Mouse (Mus musculus) limb, embryonic 12.5 days (tissue): ENCODE results near the gene Foxe3. TPM values are rescaled to one million over a fixed set of nuclear protein-coding genes. Genes with fewer than 3 reads are reported as not detected.
"Not testable (repeated sequence)": the region's sequence is repeated elsewhere in the genome, so short reads cannot be mapped to it uniquely, and the experiment has no call there.

Experiments used
- ATAC-seq: fragments of 200-750 bp; cut with Nextera tagmentation; 2 replicates; pipeline ENCODE4 v1.8.0; 2017; ENCODE audit warnings: low read depth, moderate TSS enrichment; ENCODE audit not compliant: insufficient number of reproducible peaks, insufficient read depth, low FRiP score, low TSS enrichment
- H3K27ac ChIP-seq: fragments of 300-500 bp; sonication (generic); 2 replicates; pipeline ENCODE4 v1.5.1; 2016; ENCODE audit warnings: mild to moderate bottlenecking, moderate library complexity
- H3K27me3 ChIP-seq: fragments of 300-500 bp; sonication (generic); 2 replicates; pipeline ENCODE4 v1.6.1; 2016; ENCODE audit warnings: mild to moderate bottlenecking, moderate library complexity
- H3K36me3 ChIP-seq: fragments of 300-500 bp; sonication (generic); 2 replicates; pipeline ENCODE4 v1.6.1; 2016; ENCODE audit warnings: mild to moderate bottlenecking, moderate library complexity
- H3K4me1 ChIP-seq: fragments of 300-500 bp; sonication (generic); replicated peaks from 2 replicates; pipeline ENCODE4 v1.6.1; 2016
- H3K4me2 ChIP-seq: fragments of 300-500 bp; sonication (generic); 2 replicates; pipeline ENCODE4 v1.6.1; 2016; ENCODE audit warnings: mild to moderate bottlenecking, moderate library complexity
- H3K4me3 ChIP-seq: fragments of 300-500 bp; sonication (generic); replicated peaks from 2 replicates; pipeline ENCODE4 v1.5.1; 2016; ENCODE audit warnings: mild to moderate bottlenecking
- H3K9ac ChIP-seq: fragments of 300-500 bp; sonication (generic); replicated peaks from 2 replicates; pipeline ENCODE4 v1.6.1; 2016; ENCODE audit warnings: mild to moderate bottlenecking, moderate library complexity
- H3K9me3 ChIP-seq: fragments of 300-500 bp; sonication (generic); 2 replicates; pipeline ENCODE4 v1.6.1; 2016; ENCODE audit warnings: mild to moderate bottlenecking, moderate library complexity
- WGBS: fragments of 180-500 bp; shearing (Covaris S2); methylation state at CpG from one replicate; pipeline ENCODE4 v1.1.7; 2016; 5-methylcytosine and 5-hydroxymethylcytosine counted together
- polyA plus RNA-seq: library from polyadenylated mRNA; unstranded; fragments of >200 nt; fragmentation: Nextera tagmentation; extraction: Ambion mirVana; gene quantifications from 2 replicates; pipeline ENCODE4 v1.2.1, GENCODE M21; 2016

Gene Foxe3
- not detected in 2 replicates for polyA plus RNA-seq

DNA sequence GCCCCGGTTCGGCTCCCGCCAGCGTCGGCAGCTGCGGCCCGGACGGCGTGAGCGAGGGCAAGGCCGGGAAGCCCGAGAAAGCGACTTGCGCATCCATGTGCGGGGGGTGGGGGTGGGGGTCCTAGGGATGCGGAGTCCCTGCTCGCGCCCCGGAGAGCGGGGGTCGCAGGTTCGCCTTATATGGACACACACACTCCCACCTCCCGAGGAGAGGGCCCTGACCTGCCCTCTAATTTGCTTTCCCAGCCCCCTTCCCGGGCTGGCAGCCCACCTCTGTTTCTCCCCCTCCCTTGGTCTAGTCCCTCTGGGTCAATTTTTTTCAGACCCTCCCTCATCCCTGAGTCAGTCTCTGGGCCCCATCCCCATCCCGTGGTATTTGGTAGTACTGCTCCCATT lies at the start of gene Foxe3:
Gene Foxe3, minus strand, starts transcription at position 97 of the 396 bp plus-strand sequence.
- 2% methylated on average over 25 of the region's 25 CpGs for WGBS
- Histone ChIP-seq H3K9ac (peak within 1 kb of the TSS; percentile 37; the same call in 1 of the 2 replicates), H3K4me3 (peak within 1 kb of the TSS; percentile 43), H3K27me3 (peaks cover 94% of the 10 kb centered on the region), H3K4me2 (peak within 1 kb of the TSS; percentile 71), H3K9me3 (no peaks in the 10 kb centered on the region), H3K27ac (no peak within 1 kb of the TSS), H3K4me1 (peaks cover 12% of the 10 kb centered on the region), H3K36me3 (no peaks in the 10 kb centered on the region)
- ATAC-seq, result no peak

DNA sequence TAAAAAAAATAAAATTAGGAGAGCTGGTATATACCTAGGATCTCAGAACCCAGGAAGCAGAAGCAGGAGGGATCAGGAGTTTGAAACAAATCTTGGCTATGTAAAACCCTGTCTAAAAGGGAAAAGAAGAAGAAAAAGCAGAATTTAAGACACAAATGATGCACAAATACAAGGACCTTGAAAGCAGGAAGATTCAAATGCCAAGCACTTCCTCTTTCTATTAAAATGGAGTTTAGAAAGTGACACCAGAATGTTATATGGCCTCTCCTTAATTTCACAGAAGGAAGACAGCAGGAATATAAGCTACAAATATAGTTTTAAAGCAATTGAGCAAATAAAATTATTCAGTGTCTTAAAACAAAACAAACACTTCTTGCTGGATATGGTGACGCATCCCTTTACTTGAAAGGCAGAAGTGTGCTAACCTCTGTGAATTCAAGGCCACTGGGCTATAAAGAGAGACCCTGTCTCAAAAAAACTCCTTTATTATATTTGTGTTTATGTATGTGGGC lies 47.5 kb upstream of the Foxe3 start:
- Histone ChIP-seq H3K4me2 (no peak overlapping the region), H3K27ac (no peak overlapping the region), H3K9ac (no peak overlapping the region), H3K9me3 (no peaks in the 10 kb centered on the region), H3K4me3 (no peak overlapping the region), H3K36me3 (peaks cover 9% of the 10 kb centered on the region), H3K27me3 (no peaks in the 10 kb centered on the region), H3K4me1 (no peaks in the 10 kb centered on the region)
- no peak for ATAC-seq
- WGBS, result 88% methylated on average over 1 of the region's 1 CpGs

DNA sequence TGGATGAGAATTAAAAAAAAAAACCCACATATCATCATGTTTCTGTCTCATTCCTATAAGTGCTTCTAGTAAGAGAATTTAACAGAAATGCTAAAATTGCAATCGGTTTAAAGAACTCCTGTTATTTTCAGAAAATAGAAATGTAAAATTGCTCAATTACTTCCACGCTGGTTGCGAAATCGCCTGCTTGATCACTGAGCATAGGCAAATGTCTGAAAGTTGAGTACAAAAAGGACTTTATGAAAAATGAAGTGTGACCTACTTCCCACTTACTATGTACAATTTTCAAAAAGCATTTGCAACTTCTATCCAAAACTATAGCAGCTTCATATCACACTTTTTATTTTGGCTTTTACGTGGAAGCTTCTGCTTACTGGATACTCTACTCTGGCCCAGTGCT lies 44.9 kb upstream of the Foxe3 start:
- peaks cover 28% of the 10 kb centered on the region for H3K36me3 ChIP-seq
- WGBS, result 96% methylated on average over 5 of the region's 5 CpGs
- no peaks in the 10 kb centered on the region for H3K27me3 ChIP-seq
- no peaks in the 10 kb centered on the region for H3K4me1 ChIP-seq
- no peak overlapping the region for H3K4me2 ChIP-seq
- no peak overlapping the region for H3K9ac ChIP-seq
- no peak overlapping the region for H3K4me3 ChIP-seq
- ATAC-seq, result no peak
- no peak overlapping the region for H3K27ac ChIP-seq
- H3K9me3 ChIP-seq, result no peaks in the 10 kb centered on the region

DNA sequence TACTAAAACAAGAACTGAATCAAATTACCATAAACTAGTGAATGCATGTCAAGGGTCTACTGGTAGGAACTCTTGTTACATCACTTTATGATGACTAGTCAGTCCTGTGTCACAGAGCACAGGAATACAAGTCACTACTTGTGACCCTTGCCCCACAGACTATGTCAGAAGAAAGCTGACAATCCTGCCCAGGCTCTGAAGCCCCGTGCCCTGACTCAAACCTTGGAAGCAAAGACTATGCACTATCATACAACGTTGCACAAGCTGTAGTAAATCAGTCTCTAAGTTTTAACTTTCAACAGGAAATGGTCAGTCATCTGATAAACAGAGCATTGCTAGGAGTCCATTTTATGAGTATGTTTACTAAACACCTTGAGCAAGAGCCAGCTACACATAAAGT lies 35.1 kb upstream of the Foxe3 start:
- not testable (repeated sequence) for H3K4me1 ChIP-seq, H3K9ac ChIP-seq, H3K27ac ChIP-seq, H3K4me3 ChIP-seq, H3K9me3 ChIP-seq, H3K27me3 ChIP-seq, ATAC-seq, H3K4me2 ChIP-seq
- peaks cover 54% of the 10 kb centered on the region for H3K36me3 ChIP-seq
- WGBS, result 75% methylated on average over 2 of the region's 2 CpGs

DNA sequence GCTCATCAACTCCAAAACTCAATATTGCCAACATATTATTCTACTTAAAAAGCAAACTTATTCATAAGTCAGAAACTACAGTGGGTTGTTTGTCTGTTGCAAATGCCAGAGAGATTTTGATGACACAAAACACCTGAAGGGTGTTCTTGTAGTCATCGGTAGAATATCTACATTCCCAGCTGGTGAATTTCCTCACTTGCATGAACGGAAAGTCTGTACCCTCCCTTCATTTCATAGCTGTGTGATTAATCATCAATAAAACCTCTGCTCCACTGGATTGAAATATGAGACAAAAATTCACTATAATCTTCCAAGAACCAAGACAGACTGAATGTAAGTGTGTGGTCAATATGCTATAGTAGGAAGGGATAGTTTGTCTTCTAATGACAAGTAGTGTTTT lies 33.7 kb upstream of the Foxe3 start:
- WGBS, result 94% methylated on average over 2 of the region's 2 CpGs
- Histone ChIP-seq H3K9ac (no peak overlapping the region), H3K4me1 (no peaks in the 10 kb centered on the region), H3K9me3 (no peaks in the 10 kb centered on the region), H3K4me3 (no peak overlapping the region), H3K36me3 (peaks cover 41% of the 10 kb centered on the region), H3K27me3 (no peaks in the 10 kb centered on the region), H3K27ac (no peak overlapping the region), H3K4me2 (no peak overlapping the region)
- no peak for ATAC-seq

DNA sequence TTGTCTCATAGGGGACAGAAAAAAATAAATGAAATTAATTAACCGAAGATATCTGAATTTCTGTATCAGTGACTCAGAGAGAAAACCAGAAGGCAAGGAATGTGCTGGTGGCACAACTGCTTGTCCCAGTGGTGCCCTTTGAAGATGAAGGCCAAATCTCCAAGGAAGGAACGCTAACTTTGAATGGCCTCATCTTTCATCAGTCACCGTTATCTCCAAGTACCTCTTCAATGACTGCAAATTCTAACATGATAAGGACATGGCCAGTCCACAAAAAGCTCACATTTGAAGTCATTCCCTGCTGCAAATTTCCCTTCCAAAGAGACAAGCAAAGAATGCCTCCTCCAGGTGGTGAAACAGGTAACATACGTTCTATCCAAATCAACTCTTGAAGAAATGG lies 33.0 kb upstream of the Foxe3 start:
- WGBS, result 95% methylated on average over 4 of the region's 4 CpGs
- peaks cover 35% of the 10 kb centered on the region for H3K36me3 ChIP-seq
- no peak overlapping the region for H3K27ac ChIP-seq
- no peaks in the 10 kb centered on the region for H3K9me3 ChIP-seq
- no peaks in the 10 kb centered on the region for H3K27me3 ChIP-seq
- H3K4me1 ChIP-seq, result no peaks in the 10 kb centered on the region
- no peak for ATAC-seq
- no peak overlapping the region for H3K4me2 ChIP-seq
- H3K9ac ChIP-seq, result no peak overlapping the region
- no peak overlapping the region for H3K4me3 ChIP-seq

DNA sequence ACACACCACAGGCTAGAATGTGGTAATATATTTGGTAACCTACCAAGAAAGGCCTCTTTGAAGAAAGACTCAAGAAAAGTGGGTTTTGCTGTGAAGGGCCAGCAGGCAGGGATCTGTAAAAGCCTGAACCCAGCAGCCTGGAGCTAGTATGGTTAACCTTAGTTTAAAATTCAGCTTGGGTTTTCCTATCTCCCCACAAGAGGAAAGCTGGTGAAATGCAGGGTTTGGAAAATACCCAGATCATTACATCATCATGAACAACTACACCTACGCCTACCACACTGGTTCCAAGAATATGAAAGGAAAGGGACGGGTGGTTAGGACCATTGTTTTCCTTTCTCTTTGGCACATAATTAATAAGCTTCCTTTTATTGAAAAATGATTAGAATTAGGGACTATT lies 32.4 kb upstream of the Foxe3 start:
- H3K36me3 ChIP-seq, result peaks cover 35% of the 10 kb centered on the region
- H3K27me3 ChIP-seq, result 0 out of 2 replicates have a peak, but pooled peaks cover under 1% of the 10 kb centered on the region
- H3K4me1 ChIP-seq, result peaks cover 2% of the 10 kb centered on the region; the same call in 1 of the 2 replicates
- ATAC-seq, result no peak
- no peaks in the 10 kb centered on the region for H3K9me3 ChIP-seq
- H3K9ac ChIP-seq, result no peak overlapping the region
- no peak overlapping the region for H3K4me2 ChIP-seq
- H3K4me3 ChIP-seq, result no peak overlapping the region
- 90% methylated on average over 2 of the region's 2 CpGs for WGBS
- no peak overlapping the region for H3K27ac ChIP-seq

DNA sequence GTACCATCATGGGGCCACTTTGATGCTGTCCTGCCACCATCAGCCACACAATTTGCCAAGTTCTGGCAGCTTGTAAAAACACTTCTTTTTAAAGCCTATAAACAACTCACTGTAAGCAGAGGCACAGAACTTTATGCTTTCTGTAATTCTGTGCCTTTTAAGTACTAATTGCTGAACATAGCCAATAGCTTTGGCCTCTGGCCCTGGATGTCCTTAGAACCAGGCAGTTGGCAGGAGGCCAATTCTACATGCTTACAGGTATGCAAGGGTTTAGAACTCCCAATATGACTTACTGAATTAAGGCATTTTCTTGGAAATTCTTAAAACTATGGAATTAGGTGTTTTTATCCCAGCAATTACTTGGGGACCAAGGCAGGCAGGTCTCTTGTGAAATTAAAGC lies 31.6 kb upstream of the Foxe3 start:
- no peak for ATAC-seq

DNA sequence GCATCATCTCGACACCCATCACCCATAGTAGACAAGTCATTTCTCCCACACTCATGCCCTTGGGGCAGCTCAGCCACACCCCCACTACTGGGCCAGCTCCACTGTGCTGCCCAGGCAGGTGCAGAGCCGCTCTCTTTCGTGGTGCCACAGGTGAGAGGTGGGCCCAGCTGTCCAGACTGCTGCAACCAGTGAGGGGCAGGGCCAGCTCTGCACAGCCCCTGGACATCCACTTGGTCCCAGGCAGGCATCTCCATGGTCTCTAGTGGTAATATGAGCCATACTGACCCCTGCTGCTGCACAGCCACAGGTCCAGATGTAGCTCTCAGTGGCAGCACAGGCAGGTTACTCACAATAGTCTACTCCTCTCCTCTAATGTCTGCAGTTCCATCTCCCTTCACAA lies 27.4 kb upstream of the Foxe3 start:
- Histone ChIP-seq H3K27me3 (peaks cover 37% of the 10 kb centered on the region), H3K9me3 (no peaks in the 10 kb centered on the region), H3K4me3 (no peak overlapping the region), H3K36me3 (no peaks in the 10 kb centered on the region), H3K4me2 (no peak overlapping the region), H3K9ac (no peak overlapping the region), H3K4me1 (peaks cover 4% of the 10 kb centered on the region; the same call in 1 of the 2 replicates), H3K27ac (no peak overlapping the region)
- WGBS, result 76% methylated on average over 3 of the region's 3 CpGs
- peak; percentile 23; the same call in 1 of the 2 replicates for ATAC-seq

More for the DNA sequence above, 31.6 kb upstream of the Foxe3 start:
- peaks cover 6% of the 10 kb centered on the region; the same call in 1 of the 2 replicates for H3K27me3 ChIP-seq
- H3K4me2 ChIP-seq, result no peak overlapping the region
- peaks cover 4% of the 10 kb centered on the region; the same call in 1 of the 2 replicates for H3K4me1 ChIP-seq
- H3K9me3 ChIP-seq, result no peaks in the 10 kb centered on the region
- no peak overlapping the region for H3K27ac ChIP-seq
- H3K4me3 ChIP-seq, result no peak overlapping the region
- H3K9ac ChIP-seq, result no peak overlapping the region
- peaks cover 26% of the 10 kb centered on the region for H3K36me3 ChIP-seq

DNA sequence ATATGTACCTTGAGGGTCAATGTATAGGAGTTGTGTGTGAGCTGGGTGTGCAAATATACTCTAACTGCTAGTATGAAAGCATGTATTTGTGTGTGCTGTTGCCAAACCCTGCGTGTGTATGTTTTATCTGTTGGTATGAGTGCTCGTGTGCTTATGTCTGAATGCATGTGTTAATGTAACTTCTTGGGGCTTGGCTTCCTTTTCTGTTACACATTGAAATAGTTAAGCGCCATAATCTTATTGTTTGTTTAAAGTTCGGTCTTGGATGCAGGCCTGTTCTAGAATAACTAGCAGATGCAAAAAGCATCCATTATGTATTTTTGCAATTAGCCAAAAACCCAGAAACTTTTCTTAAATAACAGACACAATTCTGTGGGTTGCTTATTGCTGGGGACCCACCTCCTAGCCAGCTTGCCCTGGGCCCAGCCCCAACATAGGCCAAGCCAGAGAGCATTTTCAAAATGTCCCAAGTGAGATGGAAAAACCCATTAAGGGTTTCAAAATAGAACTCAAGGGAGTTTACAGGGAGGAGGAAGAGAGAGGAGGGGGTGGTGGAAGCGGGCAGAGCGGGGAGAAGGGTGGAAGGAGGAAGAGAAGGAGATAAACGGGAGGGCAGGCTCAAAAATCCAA lies 22.2 kb upstream of the Foxe3 start:
- Histone ChIP-seq H3K9ac (no peak overlapping the region), H3K27ac (no peak overlapping the region), H3K36me3 (no peaks in the 10 kb centered on the region), H3K4me1 (peaks cover 16% of the 10 kb centered on the region), H3K9me3 (no peaks in the 10 kb centered on the region), H3K4me2 (no peak overlapping the region), H3K4me3 (no peak overlapping the region), H3K27me3 (peaks cover 80% of the 10 kb centered on the region)
- WGBS, result 60% methylated on average over 7 of the region's 7 CpGs
- no peak for ATAC-seq

DNA sequence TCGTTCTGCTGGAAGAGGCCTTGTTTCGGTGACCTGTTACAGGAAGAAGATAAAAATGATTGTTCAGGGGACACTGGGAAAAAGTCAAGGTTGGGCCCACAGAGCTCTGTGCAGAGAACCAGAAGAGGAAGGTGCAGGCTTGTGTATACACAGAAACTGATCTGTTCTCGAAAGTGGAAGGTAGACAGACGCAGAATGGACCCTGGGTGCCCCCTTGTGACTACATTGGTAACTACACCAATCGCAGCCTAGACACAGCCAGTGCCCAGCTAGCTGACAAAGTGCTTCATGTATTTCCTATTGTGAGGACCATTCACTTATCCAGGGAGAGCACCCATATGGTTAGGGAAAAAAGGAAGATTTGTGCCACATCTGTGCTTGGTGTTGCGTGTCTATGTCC lies 21.6 kb upstream of the Foxe3 start:
- no peak overlapping the region for H3K9ac ChIP-seq
- peaks cover 77% of the 10 kb centered on the region for H3K27me3 ChIP-seq
- no peaks in the 10 kb centered on the region for H3K36me3 ChIP-seq
- no peak for ATAC-seq
- H3K4me3 ChIP-seq, result no peak overlapping the region
- 29% methylated on average over 6 of the region's 6 CpGs for WGBS
- no peak overlapping the region for H3K4me2 ChIP-seq
- H3K9me3 ChIP-seq, result no peaks in the 10 kb centered on the region
- no peak overlapping the region for H3K27ac ChIP-seq
- H3K4me1 ChIP-seq, result peaks cover 22% of the 10 kb centered on the region

DNA sequence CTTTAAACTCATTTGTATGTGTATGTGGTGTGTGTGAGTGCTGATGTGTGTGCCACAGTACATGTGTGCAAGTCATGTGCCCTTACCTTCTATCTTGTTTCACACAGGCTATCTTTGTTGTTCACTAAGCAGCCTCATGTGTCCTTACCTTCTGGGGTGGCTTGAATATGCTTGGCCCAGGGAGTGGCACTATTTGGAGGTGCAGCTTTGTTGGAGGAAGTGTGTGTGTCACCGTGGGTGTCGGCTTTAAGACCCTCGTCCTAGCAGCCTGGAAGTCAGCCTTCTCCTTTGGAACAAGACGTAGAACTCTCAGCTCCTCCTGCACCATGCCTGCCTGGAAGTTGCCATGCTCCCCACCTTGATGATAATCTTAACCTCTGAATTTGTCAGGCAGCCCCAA lies 20.6 kb upstream of the Foxe3 start:
- H3K4me3 ChIP-seq, result no peak overlapping the region
- H3K27me3 ChIP-seq, result peaks cover 85% of the 10 kb centered on the region
- no peak overlapping the region for H3K9ac ChIP-seq
- no peak for ATAC-seq
- no peaks in the 10 kb centered on the region for H3K9me3 ChIP-seq
- peaks cover 30% of the 10 kb centered on the region for H3K4me1 ChIP-seq
- H3K4me2 ChIP-seq, result no peak overlapping the region
- no peak overlapping the region for H3K27ac ChIP-seq
- 79% methylated on average over 4 of the region's 4 CpGs for WGBS
- H3K36me3 ChIP-seq, result no peaks in the 10 kb centered on the region
